Mouse (Mus musculus): ENCODE data around the gene Kalrn. TPM values are rescaled to one million over a fixed set of nuclear protein-coding genes. Genes with fewer than 3 reads are reported as not detected.

Kalrn gene
- polyA plus RNA-seq (2012; rRNA removed) = 22.2 and 24.3 TPM in 2 replicates

GRCm38 (mm10) chr16:34573151-34573802 lies at the start of gene Kalrn:
Kalrn (minus strand) TSS chr16:34573532.

GRCm38 (mm10) chr16:33966538-33967282 lies 606.6 kb downstream of the Kalrn start, which contains the start of gene Umps:
Umps (minus strand) TSS chr16:33967038.

Other genes starting within 250 kb of the Kalrn start
- gene Ropn1, start 76.4 kb upstream of the Kalrn start, polyA plus RNA-seq (2012; rRNA removed) = not detected in 2 replicates
- gene Ccdc14, start 117.1 kb upstream of the Kalrn start, polyA plus RNA-seq (2012; rRNA removed) = 0.95 and 0.98 TPM in 2 replicates
- gene Mylk, start 171.7 kb upstream of the Kalrn start, polyA plus RNA-seq (2012; rRNA removed) = 323 and 335 TPM in 2 replicates